Mouse (Mus musculus): Measurements from ENCODE around the gene Limd2. TPM values are rescaled to one million over a fixed set of nuclear protein-coding genes. Genes with fewer than 3 reads are reported as not detected.
A peak's percentile ranks its signal among the peaks of the same experiment; 100 is the strongest.

Gene Limd2
- polyA plus RNA-seq, 1 experiment from 2014 or later = 157 TPM

GRCm38 (mm10) chr11:106194155-106194541, 33.5 kb upstream of the Limd2 start:
- WGBS = 20% methylated on average over 3 of the region's 3 CpGs
- ATAC-seq (ENCODE audit: insufficient number of reproducible peaks, insufficient read depth, low FRiP score, low read depth) = no peak

GRCm38 (mm10) chr11:106193371-106194154, 32.9 kb upstream of the Limd2 start:
- peak overlapping the region; percentile 63 for H3K9ac ChIP-seq (replicated peaks; ENCODE audit: low read depth, low read length)
- peaks cover 15% of the 10 kb centered on the region for H3K36me3 ChIP-seq (ENCODE audit: control insufficient read depth, insufficient read depth, low read length)
- peak overlapping the region; percentile 84 for H3K27ac ChIP-seq (ENCODE audit: low read length)
- H3K4me2 ChIP-seq (replicated peaks; ENCODE audit: low read depth, low read length) = peak overlapping the region; percentile 65
- peaks cover 3% of the 10 kb centered on the region; the same call in 1 of the 2 replicates for H3K4me1 ChIP-seq (ENCODE audit: control insufficient read depth, insufficient read depth, low read length)
- no peaks in the 10 kb centered on the region for H3K27me3 ChIP-seq (ENCODE audit: control insufficient read depth, insufficient read depth, low read length)
- no peaks in the 10 kb centered on the region for H3K9me3 ChIP-seq (ENCODE audit: control insufficient read depth, low read depth, low read length)
- peak; percentile 97 for ATAC-seq (ENCODE audit: insufficient number of reproducible peaks, insufficient read depth, low FRiP score, low read depth)
- WGBS = under 1% methylated on average over 44 of the region's 44 CpGs
- peak overlapping the region; percentile 65 for H3K4me3 ChIP-seq (ENCODE audit: low read depth, low read length)

More at GRCm38 (mm10) chr11:106194155-106194541, 33.5 kb upstream of the Limd2 start:
- Histone ChIP-seq H3K36me3 (ENCODE audit: control insufficient read depth, insufficient read depth, low read length) (peaks cover 15% of the 10 kb centered on the region), H3K4me2 (replicated peaks; ENCODE audit: low read depth, low read length) (peak overlapping the region; percentile 65), H3K4me1 (ENCODE audit: control insufficient read depth, insufficient read depth, low read length) (peaks cover 3% of the 10 kb centered on the region; the same call in 1 of the 2 replicates), H3K9ac (replicated peaks; ENCODE audit: low read depth, low read length) (peak overlapping the region; percentile 43; the same call in 1 of the 2 replicates), H3K9me3 (ENCODE audit: control insufficient read depth, low read depth, low read length) (no peaks in the 10 kb centered on the region), H3K27me3 (ENCODE audit: control insufficient read depth, insufficient read depth, low read length) (no peaks in the 10 kb centered on the region), H3K27ac (ENCODE audit: low read length) (peak overlapping the region; percentile 84), H3K4me3 (ENCODE audit: low read depth, low read length) (peak overlapping the region; percentile 65)

GRCm38 (mm10) chr11:106192657-106193370, 32.2 kb upstream of the Limd2 start:
- H3K36me3 ChIP-seq (ENCODE audit: control insufficient read depth, insufficient read depth, low read length) = peaks cover 8% of the 10 kb centered on the region; the same call in 1 of the 2 replicates
- peak overlapping the region; percentile 63 for H3K9ac ChIP-seq (replicated peaks; ENCODE audit: low read depth, low read length)
- 8% methylated on average over 19 of the region's 19 CpGs for WGBS
- ATAC-seq (ENCODE audit: insufficient number of reproducible peaks, insufficient read depth, low FRiP score, low read depth) = peak; percentile 59; the same call in 1 of the 2 replicates
- peak overlapping the region; percentile 75 for H3K27ac ChIP-seq (ENCODE audit: low read length)
- peak overlapping the region; percentile 65 for H3K4me3 ChIP-seq (ENCODE audit: low read depth, low read length)
- H3K4me1 ChIP-seq (ENCODE audit: control insufficient read depth, insufficient read depth, low read length) = peaks cover 3% of the 10 kb centered on the region; the same call in 1 of the 2 replicates
- H3K9me3 ChIP-seq (ENCODE audit: control insufficient read depth, low read depth, low read length) = no peaks in the 10 kb centered on the region
- H3K27me3 ChIP-seq (ENCODE audit: control insufficient read depth, insufficient read depth, low read length) = no peaks in the 10 kb centered on the region
- H3K4me2 ChIP-seq (replicated peaks; ENCODE audit: low read depth, low read length) = peak overlapping the region; percentile 65

- Histone ChIP-seq H3K9ac (replicated peaks; ENCODE audit: low read depth, low read length) (no peak overlapping the region), H3K27ac (ENCODE audit: low read length) (no peak overlapping the region), H3K9me3 (ENCODE audit: control insufficient read depth, low read depth, low read length) (no peaks in the 10 kb centered on the region), H3K4me3 (ENCODE audit: low read depth, low read length) (peak overlapping the region; percentile 65), H3K27me3 (ENCODE audit: control insufficient read depth, insufficient read depth, low read length) (no peaks in the 10 kb centered on the region), H3K4me1 (ENCODE audit: control insufficient read depth, insufficient read depth, low read length) (peaks cover 3% of the 10 kb centered on the region; the same call in 1 of the 2 replicates), H3K36me3 (ENCODE audit: control insufficient read depth, insufficient read depth, low read length) (peaks cover 4% of the 10 kb centered on the region; the same call in 1 of the 2 replicates), H3K4me2 (replicated peaks; ENCODE audit: low read depth, low read length) (peak overlapping the region; percentile 65)
- WGBS = 85% methylated on average over 5 of the region's 5 CpGs
- no peak for ATAC-seq (ENCODE audit: insufficient number of reproducible peaks, insufficient read depth, low FRiP score, low read depth)
Measured at GRCm38 (mm10) chr11:106192241-106192640, 31.6 kb upstream of the Limd2 start.

- no peak for ATAC-seq (ENCODE audit: insufficient number of reproducible peaks, insufficient read depth, low FRiP score, low read depth)
- H3K4me3 ChIP-seq (ENCODE audit: low read depth, low read length) = no peak overlapping the region
- 95% methylated on average over 3 of the region's 3 CpGs for WGBS
Measured at GRCm38 (mm10) chr11:106191716-106192115, 31.1 kb upstream of the Limd2 start.

GRCm38 (mm10) chr11:106187326-106187725, 26.7 kb upstream of the Limd2 start:
- Histone ChIP-seq H3K27me3 (ENCODE audit: control insufficient read depth, insufficient read depth, low read length) (no peaks in the 10 kb centered on the region), H3K9ac (replicated peaks; ENCODE audit: low read depth, low read length) (no peak overlapping the region), H3K4me3 (ENCODE audit: low read depth, low read length) (no peak overlapping the region), H3K27ac (ENCODE audit: low read length) (no peak overlapping the region), H3K36me3 (ENCODE audit: control insufficient read depth, insufficient read depth, low read length) (no peaks in the 10 kb centered on the region; the same call in 1 of the 2 replicates), H3K4me1 (ENCODE audit: control insufficient read depth, insufficient read depth, low read length) (no peaks in the 10 kb centered on the region), H3K4me2 (replicated peaks; ENCODE audit: low read depth, low read length) (no peak overlapping the region), H3K9me3 (ENCODE audit: control insufficient read depth, low read depth, low read length) (no peaks in the 10 kb centered on the region)
- 92% methylated on average over 4 of the region's 4 CpGs for WGBS
- ATAC-seq (ENCODE audit: insufficient number of reproducible peaks, insufficient read depth, low FRiP score, low read depth) = no peak

More at GRCm38 (mm10) chr11:106191716-106192115, 31.1 kb upstream of the Limd2 start:
- H3K4me2 ChIP-seq (replicated peaks; ENCODE audit: low read depth, low read length) = no peak overlapping the region
- H3K27me3 ChIP-seq (ENCODE audit: control insufficient read depth, insufficient read depth, low read length) = no peaks in the 10 kb centered on the region
- H3K4me1 ChIP-seq (ENCODE audit: control insufficient read depth, insufficient read depth, low read length) = peaks cover 3% of the 10 kb centered on the region; the same call in 1 of the 2 replicates
- H3K9ac ChIP-seq (replicated peaks; ENCODE audit: low read depth, low read length) = no peak overlapping the region
- no peaks in the 10 kb centered on the region for H3K9me3 ChIP-seq (ENCODE audit: control insufficient read depth, low read depth, low read length)
- H3K36me3 ChIP-seq (ENCODE audit: control insufficient read depth, insufficient read depth, low read length) = peaks cover under 1% of the 10 kb centered on the region; the same call in 1 of the 2 replicates
- no peak overlapping the region for H3K27ac ChIP-seq (ENCODE audit: low read length)

- WGBS = 85% methylated on average over 2 of the region's 2 CpGs
- Histone ChIP-seq H3K4me2 (replicated peaks; ENCODE audit: low read depth, low read length) (no peak overlapping the region), H3K9ac (replicated peaks; ENCODE audit: low read depth, low read length) (no peak overlapping the region)
Measured at GRCm38 (mm10) chr11:106180449-106180801, 19.8 kb upstream of the Limd2 start.

GRCm38 (mm10) chr11:106179711-106180448, 19.2 kb upstream of the Limd2 start:
- H3K36me3 ChIP-seq (ENCODE audit: control insufficient read depth, insufficient read depth, low read length) = no peaks in the 10 kb centered on the region; the same call in 1 of the 2 replicates
- no peak overlapping the region for H3K4me3 ChIP-seq (ENCODE audit: low read depth, low read length)
- 67% methylated on average over 7 of the region's 7 CpGs for WGBS
- no peak overlapping the region for H3K27ac ChIP-seq (ENCODE audit: low read length)
- no peak for ATAC-seq (ENCODE audit: insufficient number of reproducible peaks, insufficient read depth, low FRiP score, low read depth)
- H3K4me1 ChIP-seq (ENCODE audit: control insufficient read depth, insufficient read depth, low read length) = no peaks in the 10 kb centered on the region
- no peaks in the 10 kb centered on the region for H3K27me3 ChIP-seq (ENCODE audit: control insufficient read depth, insufficient read depth, low read length)
- H3K4me2 ChIP-seq (replicated peaks; ENCODE audit: low read depth, low read length) = no peak overlapping the region
- H3K9ac ChIP-seq (replicated peaks; ENCODE audit: low read depth, low read length) = no peak overlapping the region
- no peaks in the 10 kb centered on the region for H3K9me3 ChIP-seq (ENCODE audit: control insufficient read depth, low read depth, low read length)

More at GRCm38 (mm10) chr11:106180449-106180801, 19.8 kb upstream of the Limd2 start:
- no peak overlapping the region for H3K27ac ChIP-seq (ENCODE audit: low read length)
- no peak for ATAC-seq (ENCODE audit: insufficient number of reproducible peaks, insufficient read depth, low FRiP score, low read depth)
- no peak overlapping the region for H3K4me3 ChIP-seq (ENCODE audit: low read depth, low read length)
- H3K27me3 ChIP-seq (ENCODE audit: control insufficient read depth, insufficient read depth, low read length) = no peaks in the 10 kb centered on the region
- H3K4me1 ChIP-seq (ENCODE audit: control insufficient read depth, insufficient read depth, low read length) = no peaks in the 10 kb centered on the region
- H3K9me3 ChIP-seq (ENCODE audit: control insufficient read depth, low read depth, low read length) = no peaks in the 10 kb centered on the region
- no peaks in the 10 kb centered on the region; the same call in 1 of the 2 replicates for H3K36me3 ChIP-seq (ENCODE audit: control insufficient read depth, insufficient read depth, low read length)
